Mouse (Mus musculus) cerebellum, postnatal 10 days (tissue): Measurements from ENCODE around the gene Zfp459.
"Not testable (repeated sequence)": the region's sequence is repeated elsewhere in the genome, so short reads cannot be mapped to it uniquely, and the experiment has no call there.

Experiments used
- DNase-seq, 2 experiments: peaks; one replicate each; pipeline ENCODE4 v3.0.0; 2021; ENCODE audit warnings: mixed read lengths in 2 of 2

The Zfp459 gene

GRCm38 (mm10) chr13:67421207-67421857, at the start of gene Zfp459:
Zfp459 (minus strand) TSS chr13:67421418.
- DNase-seq, result peak; percentile 59 to 64

GRCm38 (mm10) chr13:67469274-67469673, 48.1 kb upstream of the Zfp459 start:
- no peak for DNase-seq

DNA sequence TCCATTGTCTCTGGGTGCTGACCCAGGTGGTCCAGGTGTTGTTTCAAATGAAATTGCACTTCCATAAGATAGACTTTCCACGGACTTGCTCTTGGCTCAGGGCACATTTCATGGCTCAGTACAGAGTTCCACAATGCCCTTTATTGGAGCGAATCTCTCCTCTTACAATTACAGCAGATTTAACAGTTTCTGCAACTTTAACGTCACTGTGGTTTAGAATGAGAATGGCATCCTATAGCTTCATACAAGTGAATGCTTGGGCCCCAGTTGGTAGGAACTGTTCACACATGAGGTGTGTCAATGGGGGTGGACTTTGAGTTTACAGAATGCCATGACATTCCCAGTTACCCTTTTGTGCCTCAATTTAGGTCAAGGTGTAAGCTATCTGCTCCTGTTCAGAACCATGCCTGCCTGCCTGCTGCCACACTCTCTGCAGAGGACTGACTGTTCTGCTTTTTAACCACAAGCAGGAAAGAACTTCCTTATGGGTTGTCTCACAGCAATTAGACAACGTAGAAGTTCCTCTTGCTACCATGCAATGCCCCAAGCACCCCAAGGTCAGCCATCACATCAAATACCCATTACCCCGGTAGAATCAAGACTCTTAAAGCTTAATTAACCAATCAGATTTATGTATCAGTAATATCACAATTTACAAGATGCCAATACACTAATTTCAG, 42.4 kb upstream of the Zfp459 start:
- not testable (repeated sequence) for DNase-seq

DNA sequence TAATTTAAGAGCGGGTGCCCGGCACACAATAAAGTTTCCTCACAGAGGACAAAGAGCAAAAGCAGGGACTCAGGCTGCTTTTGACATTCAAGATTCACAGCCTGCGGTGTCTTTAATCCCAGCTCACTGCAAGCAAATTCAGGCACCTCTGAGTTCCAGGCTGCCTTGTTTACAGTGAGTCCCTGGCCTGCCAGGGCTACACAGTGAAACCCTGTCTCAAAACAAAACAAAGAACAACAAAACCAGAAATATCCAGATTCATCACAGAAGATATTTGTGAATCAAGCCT, 30.7 kb upstream of the Zfp459 start:
- DNase-seq, result peak; percentile 6

- DNase-seq, result peak; percentile 88 to 93
Measured at GRCm38 (mm10) chr13:67451172-67452020, 30.2 kb upstream of the Zfp459 start, which contains the start of gene Zfp874a. Zfp874a (minus strand) TSS chr13:67451624.

DNA sequence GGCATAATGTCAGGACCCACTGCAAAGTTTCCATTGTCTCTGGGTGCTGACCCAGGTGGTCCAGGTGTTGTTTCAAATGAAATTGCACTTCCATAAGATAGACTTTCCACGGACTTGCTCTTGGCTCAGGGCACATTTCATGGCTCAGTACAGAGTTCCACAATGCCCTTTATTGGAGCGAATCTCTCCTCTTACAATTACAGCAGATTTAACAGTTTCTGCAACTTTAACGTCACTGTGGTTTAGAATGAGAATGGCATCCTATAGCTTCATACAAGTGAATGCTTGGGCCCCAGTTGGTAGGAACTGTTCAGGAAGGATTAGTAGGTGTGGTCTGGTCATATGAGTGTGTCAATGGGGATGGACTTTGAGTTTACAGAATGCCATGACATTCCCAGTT, 15.9 kb upstream of the Zfp459 start:
- DNase-seq, result not testable (repeated sequence)

DNA sequence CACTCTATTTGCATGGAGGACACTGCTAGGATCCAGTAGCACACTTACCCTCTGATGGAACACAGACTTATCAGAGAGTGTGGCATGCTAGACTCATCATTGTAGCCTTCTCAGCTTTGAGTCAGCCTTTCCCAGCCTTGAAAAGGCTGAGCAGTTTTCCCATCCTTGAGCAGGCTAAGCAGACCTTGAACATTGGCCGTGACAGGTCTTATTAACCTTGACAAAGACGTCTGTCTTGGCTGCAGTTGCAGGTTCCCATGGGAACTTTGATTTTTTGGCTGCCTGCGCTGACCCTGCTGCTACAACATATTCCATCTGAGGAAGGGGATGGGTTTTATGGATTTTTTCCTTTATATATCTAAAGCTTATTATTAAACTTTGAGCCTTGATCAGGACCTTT, 6.9 kb upstream of the Zfp459 start:
- DNase-seq, result no peak

- not testable (repeated sequence) for DNase-seq
Measured at GRCm38 (mm10) chr13:67425699-67426098, 4.5 kb upstream of the Zfp459 start.

- DNase-seq, result not testable (repeated sequence)
Measured at GRCm38 (mm10) chr13:67422532-67422931, 1.3 kb upstream of the Zfp459 start.

- DNase-seq, result no peak
Measured at GRCm38 (mm10) chr13:67420558-67421206, 536 bp downstream of the Zfp459 start.

- DNase-seq, result no peak
Measured at GRCm38 (mm10) chr13:67416811-67417210, 4.4 kb downstream of the Zfp459 start.

GRCm38 (mm10) chr13:67415759-67416158, 5.5 kb downstream of the Zfp459 start:
- DNase-seq, result no peak

GRCm38 (mm10) chr13:67413634-67414033, 7.6 kb downstream of the Zfp459 start:
- DNase-seq, result not testable (repeated sequence)

DNA sequence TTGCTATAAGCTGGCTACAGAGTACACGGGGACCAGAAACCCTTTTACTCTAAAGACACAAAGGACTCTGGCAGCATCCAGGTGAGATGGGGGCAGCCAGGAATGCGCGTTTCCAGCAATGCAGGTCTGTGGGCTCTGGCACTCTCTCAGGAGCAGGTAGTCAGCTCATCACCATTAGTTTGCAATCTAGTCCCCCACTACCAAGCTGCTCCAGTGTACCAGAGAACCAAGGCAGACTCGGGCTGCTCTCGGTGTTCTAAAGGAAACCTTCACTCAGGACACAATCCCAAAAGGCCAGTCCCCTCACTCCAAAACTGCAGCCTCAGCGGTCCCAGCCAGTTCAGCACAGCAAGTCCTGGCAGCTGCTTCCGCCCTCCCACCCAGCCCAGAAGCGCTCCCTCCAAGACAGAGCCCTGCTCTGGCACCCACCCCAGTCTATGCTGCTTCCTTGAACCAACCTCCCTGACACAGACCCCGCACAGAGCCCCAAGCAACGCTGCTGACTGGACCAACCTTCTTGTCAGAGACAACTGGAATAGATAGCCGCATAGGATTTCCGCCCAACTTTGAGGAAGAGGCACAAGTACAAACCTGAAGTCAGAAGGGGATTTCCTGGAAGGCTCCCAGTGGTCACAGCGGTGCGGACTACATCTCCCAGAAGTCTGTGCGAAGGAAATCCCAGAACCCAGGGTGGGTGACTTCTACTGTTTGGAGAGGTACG, 21.9 kb downstream of the Zfp459 start, which contains the start of gene Zfp429:
TSS of gene Zfp429 (minus strand) at position 637 of the 721 bp plus-strand sequence.
- DNase-seq, result peak; percentile 78 to 82

GRCm38 (mm10) chr13:67376255-67376654, 45.0 kb downstream of the Zfp459 start:
- DNase-seq, result not testable (repeated sequence)

- DNase-seq, result peak; percentile 52 to 63
Measured at GRCm38 (mm10) chr13:67375050-67375911, 45.9 kb downstream of the Zfp459 start, which contains the start of the genes Gm28041 and Zfp456. Gm28041 (minus strand) TSS chr13:67375733. Zfp456 (minus strand) TSS chr13:67375810.

DNA sequence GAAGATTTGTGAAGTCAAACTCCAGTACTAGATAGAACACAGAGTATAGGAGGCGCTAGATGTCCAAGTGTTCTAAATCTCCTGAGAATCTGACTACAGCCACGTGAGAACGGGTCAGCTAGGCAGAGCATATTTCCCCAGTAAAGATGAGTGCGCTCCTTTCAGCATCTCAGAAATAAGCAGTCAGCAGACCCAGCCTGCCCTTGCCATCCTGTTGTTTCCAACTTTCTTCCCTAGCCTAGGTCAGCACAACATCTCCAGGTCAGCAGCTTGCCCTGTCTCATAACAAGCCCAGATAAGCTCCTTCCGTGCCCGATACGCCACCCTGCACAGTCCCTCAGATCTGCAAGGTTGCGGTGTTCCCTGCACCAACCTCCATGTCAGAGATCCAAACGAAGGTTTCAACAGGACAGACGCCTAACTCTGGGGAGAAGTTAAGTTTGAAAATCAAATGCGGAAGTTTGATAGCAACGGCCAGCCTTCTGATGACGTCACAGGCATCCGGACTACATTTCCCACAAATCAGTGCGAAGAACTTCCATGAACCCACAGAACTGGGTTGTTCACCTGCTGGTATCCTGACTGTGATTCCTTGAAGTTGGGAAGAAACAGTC, 61.0 kb downstream of the Zfp459 start, which contains the start of the genes Gm28044 and Zfp953:
TSS of gene Gm28044 (minus strand) at position 406 of the 614 bp plus-strand sequence.
TSS of gene Zfp953 (minus strand) at position 475 of the 614 bp plus-strand sequence.
- peak; percentile 91 to 92 for DNase-seq
